Mouse (Mus musculus): ENCODE measurements around the gene Ms4a6d. TPM values are rescaled to one million over a fixed set of nuclear protein-coding genes. Genes with fewer than 3 reads are reported as not detected.
A peak's percentile ranks its signal among the peaks of the same experiment; 100 is the strongest.
"Not testable (repeated sequence)": the region's sequence is repeated elsewhere in the genome, so short reads cannot be mapped to it uniquely, and the experiment has no call there.

Gene Ms4a6d
- total and polyA plus RNA-seq, 2 experiments from 2014 or later = 3.0 to 14.0 TPM

GRCm38 (mm10) chr19:11602026-11602425 is 2.6 kb downstream of the Ms4a6d start:
- H3K4me1 ChIP-seq (ENCODE audit: control insufficient read depth, insufficient read depth) = no peaks in the 10 kb centered on the region
- no peak overlapping the region for H3K4me3 ChIP-seq (ENCODE audit: low read depth, low read length)
- no peak; the same call in 1 of the 2 replicates for ATAC-seq (ENCODE audit: insufficient read depth, low read depth)
- no peak overlapping the region for H3K9ac ChIP-seq (replicated peaks; ENCODE audit: low read depth, low read length)
- no peak overlapping the region for H3K27ac ChIP-seq (ENCODE audit: low read depth)
- no peaks in the 10 kb centered on the region for H3K9me3 ChIP-seq (replicated peaks; ENCODE audit: control insufficient read depth, low read length)
- H3K36me3 ChIP-seq (replicated peaks; ENCODE audit: control insufficient read depth, insufficient read depth, low read length) = no peaks in the 10 kb centered on the region
- 64% methylated on average over 2 of the region's 2 CpGs for WGBS
- H3K27me3 ChIP-seq (ENCODE audit: control insufficient read depth, insufficient read depth, low read length) = no peaks in the 10 kb centered on the region
- DNase-seq (ENCODE audit: low spot score) = peak; percentile 50
- H3K4me2 ChIP-seq (ENCODE audit: low read depth, low read length) = no peak overlapping the region
- TF ChIP-seq EP300 (IDR thresholded peaks at IDR 0.05; ENCODE audit: low read depth) (no peak), CTCF (IDR thresholded peaks at IDR 0.05; ENCODE audit: low read depth) (peak; percentile 62)

GRCm38 (mm10) chr19:11601349-11601748 is 3.3 kb downstream of the Ms4a6d start:
- H3K36me3 ChIP-seq (replicated peaks; ENCODE audit: control insufficient read depth, insufficient read depth, low read length) = no peaks in the 10 kb centered on the region
- H3K27me3 ChIP-seq (ENCODE audit: control insufficient read depth, insufficient read depth, low read length) = no peaks in the 10 kb centered on the region
- no peak overlapping the region for H3K4me3 ChIP-seq (ENCODE audit: low read depth, low read length)
- ATAC-seq (ENCODE audit: insufficient read depth, low read depth) = no peak
- TF ChIP-seq CTCF (IDR thresholded peaks at IDR 0.05; ENCODE audit: low read depth) (no peak), EP300 (IDR thresholded peaks at IDR 0.05; ENCODE audit: low read depth) (no peak)
- no peak overlapping the region for H3K27ac ChIP-seq (ENCODE audit: low read depth)
- H3K4me2 ChIP-seq (ENCODE audit: low read depth, low read length) = no peak overlapping the region
- 68% methylated on average over 3 of the region's 3 CpGs for WGBS
- H3K9me3 ChIP-seq (replicated peaks; ENCODE audit: control insufficient read depth, low read length) = no peaks in the 10 kb centered on the region
- H3K4me1 ChIP-seq (ENCODE audit: control insufficient read depth, insufficient read depth) = no peaks in the 10 kb centered on the region
- no peak for DNase-seq (ENCODE audit: low spot score)
- no peak overlapping the region for H3K9ac ChIP-seq (replicated peaks; ENCODE audit: low read depth, low read length)

GRCm38 (mm10) chr19:11589891-11590449 is 14.7 kb downstream of the Ms4a6d start:
- DNase-seq (ENCODE audit: low spot score) (no peak), ATAC-seq (ENCODE audit: insufficient read depth, low read depth) (no peak)
- no peaks in the 10 kb centered on the region for H3K36me3 ChIP-seq (replicated peaks; ENCODE audit: control insufficient read depth, insufficient read depth, low read length)
- TF ChIP-seq CTCF (IDR thresholded peaks at IDR 0.05; ENCODE audit: low read depth) = no peak
- no peak for TF ChIP-seq EP300 (IDR thresholded peaks at IDR 0.05; ENCODE audit: low read depth)
- H3K4me2 ChIP-seq (ENCODE audit: low read depth, low read length) = no peak overlapping the region
- H3K9ac ChIP-seq (replicated peaks; ENCODE audit: low read depth, low read length) = no peak overlapping the region
- no peak overlapping the region for H3K27ac ChIP-seq (ENCODE audit: low read depth)
- H3K27me3 ChIP-seq (ENCODE audit: control insufficient read depth, insufficient read depth, low read length) = no peaks in the 10 kb centered on the region
- no peak overlapping the region for H3K4me3 ChIP-seq (ENCODE audit: low read depth, low read length)
- WGBS = 63% methylated on average over 2 of the region's 2 CpGs
- no peaks in the 10 kb centered on the region for H3K4me1 ChIP-seq (ENCODE audit: control insufficient read depth, insufficient read depth)
- no peaks in the 10 kb centered on the region for H3K9me3 ChIP-seq (replicated peaks; ENCODE audit: control insufficient read depth, low read length)

GRCm38 (mm10) chr19:11589205-11589604 is 15.4 kb downstream of the Ms4a6d start:
- TF ChIP-seq CTCF (IDR thresholded peaks at IDR 0.05; ENCODE audit: low read depth) = no peak
- no peak for TF ChIP-seq EP300 (IDR thresholded peaks at IDR 0.05; ENCODE audit: low read depth)
- H3K4me1 ChIP-seq (ENCODE audit: control insufficient read depth, insufficient read depth) = no peaks in the 10 kb centered on the region
- no peaks in the 10 kb centered on the region for H3K36me3 ChIP-seq (replicated peaks; ENCODE audit: control insufficient read depth, insufficient read depth, low read length)
- no peaks in the 10 kb centered on the region for H3K27me3 ChIP-seq (ENCODE audit: control insufficient read depth, insufficient read depth, low read length)
- no peak for ATAC-seq (ENCODE audit: insufficient read depth, low read depth)
- no peaks in the 10 kb centered on the region for H3K9me3 ChIP-seq (replicated peaks; ENCODE audit: control insufficient read depth, low read length)
- H3K27ac ChIP-seq (ENCODE audit: low read depth) = no peak overlapping the region
- H3K4me3 ChIP-seq (ENCODE audit: low read depth, low read length) = no peak overlapping the region
- WGBS = 58% methylated on average over 4 of the region's 4 CpGs
- no peak for DNase-seq (ENCODE audit: low spot score)
- H3K4me2 ChIP-seq (ENCODE audit: low read depth, low read length) = no peak overlapping the region
- no peak overlapping the region for H3K9ac ChIP-seq (replicated peaks; ENCODE audit: low read depth, low read length)

- Histone ChIP-seq H3K4me2 (ENCODE audit: low read depth, low read length) (no peak overlapping the region), H3K27me3 (ENCODE audit: control insufficient read depth, insufficient read depth, low read length) (no peaks in the 10 kb centered on the region), H3K27ac (ENCODE audit: low read depth) (no peak overlapping the region), H3K4me1 (ENCODE audit: control insufficient read depth, insufficient read depth) (no peaks in the 10 kb centered on the region), H3K9me3 (replicated peaks; ENCODE audit: control insufficient read depth, low read length) (no peaks in the 10 kb centered on the region), H3K36me3 (replicated peaks; ENCODE audit: control insufficient read depth, insufficient read depth, low read length) (no peaks in the 10 kb centered on the region), H3K9ac (replicated peaks; ENCODE audit: low read depth, low read length) (no peak overlapping the region), H3K4me3 (ENCODE audit: low read depth, low read length) (no peak overlapping the region)
- 82% methylated on average over 8 of the region's 8 CpGs for WGBS
- TF ChIP-seq CTCF (IDR thresholded peaks at IDR 0.05; ENCODE audit: low read depth) (no peak), EP300 (IDR thresholded peaks at IDR 0.05; ENCODE audit: low read depth) (no peak)
- ATAC-seq (ENCODE audit: insufficient read depth, low read depth) (no peak), DNase-seq (ENCODE audit: low spot score) (no peak)
Measured at GRCm38 (mm10) chr19:11574965-11575364, 29.7 kb downstream of the Ms4a6d start.

- not testable (repeated sequence) for H3K4me1 ChIP-seq (ENCODE audit: control insufficient read depth, insufficient read depth); DNase-seq (ENCODE audit: low spot score); H3K4me3 ChIP-seq (ENCODE audit: low read depth, low read length); H3K9me3 ChIP-seq (replicated peaks; ENCODE audit: control insufficient read depth, low read length); H3K36me3 ChIP-seq (replicated peaks; ENCODE audit: control insufficient read depth, insufficient read depth, low read length); H3K9ac ChIP-seq (replicated peaks; ENCODE audit: low read depth, low read length); H3K27ac ChIP-seq (ENCODE audit: low read depth); ATAC-seq (ENCODE audit: insufficient read depth, low read depth); H3K27me3 ChIP-seq (ENCODE audit: control insufficient read depth, insufficient read depth, low read length); H3K4me2 ChIP-seq (ENCODE audit: low read depth, low read length)
Measured at GRCm38 (mm10) chr19:11559560-11559959, 45.1 kb downstream of the Ms4a6d start.

Measured in heart, postnatal 0 days (tissue).